In genomic region chr7:132853946-132854345, GRCm38 (mm10) we compare ENCODE assay signal across 17 mouse cellular contexts. TPM values are rescaled to one million over a fixed set of nuclear protein-coding genes. Genes with fewer than 3 reads are reported as not detected.
A peak's percentile ranks its signal among the peaks of the same experiment; 100 is the strongest.
DNase-seq lines count a peak whose midpoint lies in the region; ATAC-seq and TF ChIP-seq lines count a peak whose summit lies in the region.
"Had no signal": no experiment of that assay in that cellular context is flagged by ENCODE, and none has a peak within 500 bp of the region (broad histone marks: within the 10 kb centered on the region; RNA-seq: fewer than 3 reads in every experiment).

No protein-coding gene starts in this region.

- peak; percentile 40 for ATAC-seq in forebrain, postnatal 0 days
- ATAC-seq in forebrain, embryonic 15.5 days (replicated peaks): no peak
- no peak for ATAC-seq in neural tube, embryonic 15.5 days (ENCODE audit: low FRiP score)
- ATAC-seq: forebrain, embryonic 13.5 days; intestine, embryonic 15.5 days; Patski had no signal

- no peak for TF ChIP-seq CTCF in forebrain, postnatal 0 days (IDR thresholded peaks at IDR 0.05; ENCODE audit: low read depth)

- DNase-seq in forebrain, postnatal 0 days: peak; percentile 12
- peak; percentile 17 to 29 for DNase-seq in layer of hippocampus, postnatal 10 days (ENCODE audit: low spot score in 2 of 2)
- no peak for DNase-seq in layer of hippocampus, postnatal 25 days (ENCODE audit: extremely low spot score in 1 of 2, low spot score in 1 of 2)
- DNase-seq in neural tube, embryonic 10.5 days (ENCODE audit: extremely low spot score, low spot score): no peak
- DNase-seq in gastrocnemius, adult 18-20 months (ENCODE audit: low spot score): no peak
- DNase-seq: B cell, adult 2 months; cerebellum, adult 18-20 months; heart, postnatal 14 days; retina, postnatal 1 day; thymus, postnatal 36 days had no signal

- H3K36me3 ChIP-seq in forebrain, postnatal 0 days (ENCODE audit: insufficient read depth): peaks cover 8% of the 10 kb centered on the region
- peaks cover 13% of the 10 kb centered on the region for H3K36me3 ChIP-seq in forebrain, embryonic 15.5 days
- H3K36me3 ChIP-seq in neural tube, embryonic 15.5 days: peaks cover 12% of the 10 kb centered on the region

- H3K27me3 ChIP-seq in forebrain, postnatal 0 days (ENCODE audit: insufficient read depth, low read length): no peaks in the 10 kb centered on the region
- no peaks in the 10 kb centered on the region for H3K27me3 ChIP-seq in forebrain, embryonic 15.5 days
- H3K27me3 ChIP-seq in neural tube, embryonic 15.5 days (replicated peaks): no peaks in the 10 kb centered on the region
- H3K27me3 ChIP-seq: forebrain, embryonic 13.5 days; intestine, embryonic 15.5 days; liver, embryonic 15.5 days; Patski had no signal

- 52% methylated on average over 4 of the region's 4 CpGs for WGBS in forebrain, postnatal 0 days
- 63% methylated on average over 4 of the region's 4 CpGs for WGBS in forebrain, embryonic 15.5 days
- 70% methylated on average over 4 of the region's 4 CpGs for WGBS in neural tube, embryonic 15.5 days

- H3K4me1 ChIP-seq in forebrain, postnatal 0 days (ENCODE audit: insufficient read depth): peaks cover 15% of the 10 kb centered on the region; the same call in 1 of the 2 replicates
- H3K4me1 ChIP-seq in forebrain, embryonic 15.5 days: peaks cover 24% of the 10 kb centered on the region
- peaks cover 17% of the 10 kb centered on the region for H3K4me1 ChIP-seq in neural tube, embryonic 15.5 days
- H3K4me1 ChIP-seq: intestine, embryonic 15.5 days had no signal

- no peaks in the 10 kb centered on the region for H3K9me3 ChIP-seq in forebrain, postnatal 0 days (ENCODE audit: low read length)
- H3K9me3 ChIP-seq in forebrain, embryonic 15.5 days: no peaks in the 10 kb centered on the region
- H3K9me3 ChIP-seq in neural tube, embryonic 15.5 days (replicated peaks): no peaks in the 10 kb centered on the region
- H3K9me3 ChIP-seq: forebrain, embryonic 13.5 days; heart, embryonic 10.5 days; intestine, embryonic 15.5 days; liver, embryonic 15.5 days had no signal

- H3K27ac ChIP-seq in forebrain, postnatal 0 days (ENCODE audit: low read depth, low read length): no peak overlapping the region
- H3K27ac ChIP-seq in forebrain, embryonic 15.5 days (replicated peaks): no peak overlapping the region
- 0 out of 2 replicates have a peak overlapping the region, but pooled peaks have one; percentile 98 for H3K27ac ChIP-seq in neural tube, embryonic 15.5 days (replicated peaks)
- H3K27ac ChIP-seq: forebrain, embryonic 13.5 days; heart, embryonic 10.5 days; intestine, embryonic 15.5 days; liver, embryonic 15.5 days had no signal

- H3K9ac ChIP-seq in forebrain, postnatal 0 days: no peak overlapping the region
- H3K9ac ChIP-seq in forebrain, embryonic 15.5 days (replicated peaks): no peak overlapping the region
- H3K9ac ChIP-seq in neural tube, embryonic 15.5 days (replicated peaks): no peak overlapping the region
- H3K9ac ChIP-seq: forebrain, embryonic 13.5 days; intestine, embryonic 15.5 days; liver, embryonic 15.5 days had no signal

- no peak overlapping the region for H3K4me2 ChIP-seq in forebrain, postnatal 0 days (ENCODE audit: low read depth)
- H3K4me2 ChIP-seq in forebrain, embryonic 15.5 days (replicated peaks): no peak overlapping the region
- H3K4me2 ChIP-seq in neural tube, embryonic 15.5 days: no peak overlapping the region
- H3K4me2 ChIP-seq: forebrain, embryonic 13.5 days; intestine, embryonic 15.5 days; liver, embryonic 15.5 days had no signal

- no peak overlapping the region for H3K4me3 ChIP-seq in forebrain, postnatal 0 days (ENCODE audit: low read depth, low read length)
- H3K4me3 ChIP-seq in forebrain, embryonic 15.5 days: no peak overlapping the region
- H3K4me3 ChIP-seq in neural tube, embryonic 15.5 days (replicated peaks): no peak overlapping the region
- H3K4me3 ChIP-seq: forebrain, embryonic 13.5 days; heart, embryonic 10.5 days; intestine, embryonic 15.5 days; liver, embryonic 15.5 days had no signal

RNA-seq across cellular contexts. Expression of gene Eef1akmt2, which starts 1.5 kb away (rescaled TPM):
- total RNA-seq in forebrain, postnatal 0 days (2014; rRNA removed): 86.1 and 101 TPM in 2 replicates
- polyA plus RNA-seq in forebrain, postnatal 0 days (2015; fragmentation: Nextera tagmentation; extraction: Ambion mirVana): 77.3 and 85.9 TPM in 2 replicates
- polyA plus RNA-seq in forebrain, embryonic 15.5 days (2015; fragmentation: Nextera tagmentation; extraction: Ambion mirVana): 102 and 108 TPM in 2 replicates
- total RNA-seq in layer of hippocampus, postnatal 10 days (2021): 10 to 100 TPM; 37.9 to 42.1 TPM
- 10 to 100 TPM; 29.1 to 38.7 TPM for total RNA-seq in layer of hippocampus, postnatal 25 days (2021)
- polyA plus RNA-seq in neural tube, embryonic 15.5 days (2015; fragmentation: Nextera tagmentation; extraction: Ambion mirVana): 76.3 and 84.5 TPM in 2 replicates
- total RNA-seq in gastrocnemius, adult 18-20 months (2021): 1 to 10 TPM; 5.8 to 7.6 TPM

RNA-seq across cellular contexts. Expression of gene Abraxas2, which starts 5.1 kb away (rescaled TPM):
- 36.8 and 38.2 TPM in 2 replicates for total RNA-seq in forebrain, postnatal 0 days (2014; rRNA removed)
- polyA plus RNA-seq in forebrain, postnatal 0 days (2015; fragmentation: Nextera tagmentation; extraction: Ambion mirVana): 21.1 and 32.9 TPM in 2 replicates
- 40.0 and 42.6 TPM in 2 replicates for polyA plus RNA-seq in forebrain, embryonic 15.5 days (2015; fragmentation: Nextera tagmentation; extraction: Ambion mirVana)
- 10 to 100 TPM; 28.2 to 31.6 TPM for total RNA-seq in layer of hippocampus, postnatal 10 days (2021)
- 10 to 100 TPM; 25.5 to 27.0 TPM for total RNA-seq in layer of hippocampus, postnatal 25 days (2021)
- polyA plus RNA-seq in neural tube, embryonic 15.5 days (2015; fragmentation: Nextera tagmentation; extraction: Ambion mirVana): 32.6 and 34.5 TPM in 2 replicates
- 10 to 100 TPM; 25.4 to 25.9 TPM for total RNA-seq in gastrocnemius, adult 18-20 months (2021)

RNA-seq across cellular contexts. Expression of gene Fam53b, which starts 40.3 kb away (rescaled TPM):
- 5.6 and 15.4 TPM in 2 replicates for total RNA-seq in forebrain, postnatal 0 days (2014; rRNA removed)
- 5.6 and 5.8 TPM in 2 replicates for polyA plus RNA-seq in forebrain, postnatal 0 days (2015; fragmentation: Nextera tagmentation; extraction: Ambion mirVana)
- polyA plus RNA-seq in forebrain, embryonic 15.5 days (2015; fragmentation: Nextera tagmentation; extraction: Ambion mirVana): 27.8 and 34.8 TPM in 2 replicates
- 10 to 100 TPM; 17.1 to 17.2 TPM for total RNA-seq in layer of hippocampus, postnatal 10 days (2021)
- 10 to 100 TPM; 34.6 to 40.9 TPM for total RNA-seq in layer of hippocampus, postnatal 25 days (2021)
- 12.4 and 14.2 TPM in 2 replicates for polyA plus RNA-seq in neural tube, embryonic 15.5 days (2015; fragmentation: Nextera tagmentation; extraction: Ambion mirVana)
- total RNA-seq in gastrocnemius, adult 18-20 months (2021): 10 to 100 TPM; 25.7 to 30.2 TPM

Comparison
In these comparisons a context has a peak if more than half of its experiments do, and no peak if none do; other contexts are left out.
1. DNase-seq: peak in forebrain, postnatal 0 days (single experiment) and layer of hippocampus, postnatal 10 days (2 of 2); none in layer of hippocampus, postnatal 25 days (0 of 2), neural tube, embryonic 10.5 days (single experiment) and gastrocnemius, adult 18-20 months (single experiment).